Mouse (Mus musculus): ENCODE measurements around the gene Ost4. TPM values are rescaled to one million over a fixed set of nuclear protein-coding genes. Genes with fewer than 3 reads are reported as not detected.
A peak's percentile ranks its signal among the peaks of the same experiment; 100 is the strongest.
"Not testable (repeated sequence)": the region's sequence is repeated elsewhere in the genome, so short reads cannot be mapped to it uniquely, and the experiment has no call there.

Ost4 gene
- polyA plus RNA-seq, 1 experiment from 2014 or later, result 432 TPM

- H3K27ac ChIP-seq, result peak overlapping the region; percentile 97
- peaks cover 14% of the 10 kb centered on the region for H3K36me3 ChIP-seq
- no peaks in the 10 kb centered on the region for H3K9me3 ChIP-seq
- no peak for DNase-seq (ENCODE audit: low spot score)
- peak overlapping the region; percentile 82 for H3K4me3 ChIP-seq
- no peaks in the 10 kb centered on the region for H3K27me3 ChIP-seq (ENCODE audit: insufficient read depth, poor library complexity, severe bottlenecking)
- H3K4me1 ChIP-seq, result peaks cover 14% of the 10 kb centered on the region
- 43% methylated on average over 5 of the region's 5 CpGs for WGBS
These were observed 20.9 kb downstream of the Ost4 start for GRCm38 (mm10) chr5:30886731-30887130.

GRCm38 (mm10) chr5:30886209-30886608 lies 21.4 kb downstream of the Ost4 start:
- H3K27me3 ChIP-seq (ENCODE audit: insufficient read depth, poor library complexity, severe bottlenecking), result no peaks in the 10 kb centered on the region
- H3K36me3 ChIP-seq, result peaks cover 9% of the 10 kb centered on the region
- 42% methylated on average over 4 of the region's 4 CpGs for WGBS
- DNase-seq (ENCODE audit: low spot score), result no peak
- H3K9me3 ChIP-seq, result no peaks in the 10 kb centered on the region
- no peak overlapping the region for H3K27ac ChIP-seq
- 0 out of 2 replicates have a peak overlapping the region, but pooled peaks have one; percentile 82 for H3K4me3 ChIP-seq
- peaks cover 14% of the 10 kb centered on the region for H3K4me1 ChIP-seq

DNA sequence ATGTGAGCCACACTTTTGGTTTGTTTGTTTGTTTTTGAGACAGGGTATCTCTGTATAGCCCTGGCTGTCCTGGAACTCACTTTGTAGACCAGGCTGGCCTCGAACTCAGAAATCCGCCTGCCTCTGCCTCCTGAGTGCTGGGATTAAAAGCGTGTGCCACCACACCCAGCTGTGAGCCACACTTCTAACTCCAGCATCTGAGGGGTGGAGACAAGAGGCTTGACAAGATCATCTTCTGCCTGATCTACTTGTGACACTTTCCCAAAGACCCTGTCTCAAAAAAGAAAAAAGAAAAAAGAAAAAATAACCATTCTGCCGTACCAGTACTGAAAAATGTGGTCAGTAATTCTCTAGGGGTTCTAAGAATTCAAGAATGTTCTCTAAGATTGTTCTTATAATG lies 25.7 kb downstream of the Ost4 start:
- H3K9me3 ChIP-seq; H3K4me1 ChIP-seq; DNase-seq (ENCODE audit: low spot score); H3K27ac ChIP-seq; H3K27me3 ChIP-seq (ENCODE audit: insufficient read depth, poor library complexity, severe bottlenecking); H3K4me3 ChIP-seq: not testable (repeated sequence)
- H3K36me3 ChIP-seq, result peaks cover 14% of the 10 kb centered on the region
- WGBS, result 87% methylated on average over 4 of the region's 4 CpGs

DNA sequence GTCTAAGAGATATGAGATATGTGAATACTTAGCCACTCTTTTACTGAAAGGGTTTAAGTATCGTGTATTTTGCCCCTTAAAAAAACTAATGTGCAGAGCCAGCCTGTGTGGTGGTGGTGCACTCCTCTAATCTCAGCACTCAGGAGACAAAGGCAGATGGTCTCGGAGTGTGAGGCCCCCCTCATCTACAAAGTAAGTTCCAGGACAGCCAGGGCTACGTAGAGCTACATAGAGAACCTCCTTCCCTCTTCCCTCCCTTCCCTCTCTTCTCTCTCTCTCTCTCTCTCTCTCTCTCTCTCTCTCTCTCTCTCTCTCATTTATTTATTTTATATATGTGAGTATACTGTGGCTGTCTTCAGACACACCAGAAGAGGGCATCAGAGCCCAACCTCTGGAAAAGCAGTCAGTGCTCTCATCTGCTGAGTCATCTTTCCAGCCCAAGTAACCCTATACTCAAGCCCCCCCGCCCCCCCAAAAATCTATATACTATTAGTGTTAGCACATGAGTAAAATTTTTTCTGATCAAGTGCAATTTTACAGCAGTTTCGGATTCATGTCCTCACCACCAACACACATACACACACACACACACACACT lies 28.1 kb downstream of the Ost4 start:
- no peaks in the 10 kb centered on the region for H3K27me3 ChIP-seq (ENCODE audit: insufficient read depth, poor library complexity, severe bottlenecking)
- DNase-seq (ENCODE audit: low spot score), result no peak
- H3K4me3 ChIP-seq, result no peak overlapping the region
- 90% methylated on average over 5 of the region's 5 CpGs for WGBS
- H3K27ac ChIP-seq, result no peak overlapping the region
- no peaks in the 10 kb centered on the region for H3K4me1 ChIP-seq
- peaks cover 38% of the 10 kb centered on the region for H3K36me3 ChIP-seq
- H3K9me3 ChIP-seq, result no peaks in the 10 kb centered on the region

GRCm38 (mm10) chr5:30878616-30879015 lies 29.0 kb downstream of the Ost4 start:
- peaks cover 46% of the 10 kb centered on the region for H3K36me3 ChIP-seq
- 54% methylated on average over 6 of the region's 6 CpGs for WGBS
- H3K27ac ChIP-seq, result no peak overlapping the region
- no peaks in the 10 kb centered on the region for H3K27me3 ChIP-seq (ENCODE audit: insufficient read depth, poor library complexity, severe bottlenecking)
- DNase-seq (ENCODE audit: low spot score), result no peak
- no peak overlapping the region for H3K4me3 ChIP-seq
- H3K4me1 ChIP-seq, result no peaks in the 10 kb centered on the region
- H3K9me3 ChIP-seq, result no peaks in the 10 kb centered on the region

DNA sequence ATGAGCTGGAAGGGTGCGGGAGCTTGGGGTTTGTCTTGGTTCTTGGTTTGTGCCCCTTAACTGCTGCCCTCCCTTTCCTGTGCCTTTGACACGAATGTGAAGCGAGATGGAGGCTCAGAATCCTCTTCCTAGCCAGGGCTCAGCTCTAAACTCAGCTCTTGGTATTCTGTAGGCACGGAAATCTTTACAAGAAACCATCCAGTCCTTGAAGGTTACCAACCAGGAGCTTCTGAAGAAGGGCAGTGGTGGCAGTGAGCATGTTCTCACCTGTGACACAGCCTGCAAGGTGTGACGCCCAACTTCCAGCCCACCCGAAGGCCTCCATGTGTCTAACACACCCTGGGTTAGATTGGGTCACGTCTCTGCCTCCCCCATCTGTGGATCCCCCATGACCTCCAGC lies 33.2 kb downstream of the Ost4 start:
- H3K9me3 ChIP-seq, result no peaks in the 10 kb centered on the region
- 88% methylated on average over 7 of the region's 7 CpGs for WGBS

GRCm38 (mm10) chr5:30872574-30872973 lies 35.0 kb downstream of the Ost4 start:
- Histone ChIP-seq H3K4me1 (peaks cover 9% of the 10 kb centered on the region), H3K27me3 (ENCODE audit: insufficient read depth, poor library complexity, severe bottlenecking) (no peaks in the 10 kb centered on the region), H3K9me3 (no peaks in the 10 kb centered on the region), H3K36me3 (peaks cover 69% of the 10 kb centered on the region), H3K4me3 (no peak overlapping the region), H3K27ac (no peak overlapping the region)
- no peak for DNase-seq (ENCODE audit: low spot score)
- WGBS, result 94% methylated on average over 9 of the region's 9 CpGs

More for the DNA sequence above, 33.2 kb downstream of the Ost4 start:
- Histone ChIP-seq H3K27me3 (ENCODE audit: insufficient read depth, poor library complexity, severe bottlenecking) (no peaks in the 10 kb centered on the region), H3K36me3 (peaks cover 75% of the 10 kb centered on the region), H3K4me3 (no peak overlapping the region), H3K27ac (no peak overlapping the region), H3K4me1 (peaks cover 9% of the 10 kb centered on the region)
- no peak for DNase-seq (ENCODE audit: low spot score)

DNA sequence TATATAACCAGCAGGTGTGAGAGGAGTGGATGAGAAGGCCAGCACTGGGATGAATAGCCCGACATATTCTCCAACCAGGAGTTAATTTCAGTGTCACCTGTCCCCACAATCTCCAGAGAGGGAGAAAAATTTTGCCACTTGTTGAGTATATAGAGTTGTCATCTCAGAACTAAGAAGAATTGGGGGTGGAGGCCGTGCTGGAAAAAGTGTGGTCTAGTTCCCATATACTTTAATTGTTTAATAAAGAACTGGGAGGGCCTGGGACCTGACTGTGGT lies 37.5 kb downstream of the Ost4 start:
- DNase-seq (ENCODE audit: low spot score), result no peak
- peaks cover 9% of the 10 kb centered on the region for H3K4me1 ChIP-seq
- H3K27me3 ChIP-seq (ENCODE audit: insufficient read depth, poor library complexity, severe bottlenecking), result peaks cover 2% of the 10 kb centered on the region; the same call in 1 of the 2 replicates
- H3K4me3 ChIP-seq, result peak overlapping the region; percentile 92
- H3K9me3 ChIP-seq, result no peaks in the 10 kb centered on the region
- WGBS, result 24% methylated on average over 2 of the region's 2 CpGs
- peaks cover 45% of the 10 kb centered on the region for H3K36me3 ChIP-seq
- H3K27ac ChIP-seq, result peak overlapping the region; percentile 95

DNA sequence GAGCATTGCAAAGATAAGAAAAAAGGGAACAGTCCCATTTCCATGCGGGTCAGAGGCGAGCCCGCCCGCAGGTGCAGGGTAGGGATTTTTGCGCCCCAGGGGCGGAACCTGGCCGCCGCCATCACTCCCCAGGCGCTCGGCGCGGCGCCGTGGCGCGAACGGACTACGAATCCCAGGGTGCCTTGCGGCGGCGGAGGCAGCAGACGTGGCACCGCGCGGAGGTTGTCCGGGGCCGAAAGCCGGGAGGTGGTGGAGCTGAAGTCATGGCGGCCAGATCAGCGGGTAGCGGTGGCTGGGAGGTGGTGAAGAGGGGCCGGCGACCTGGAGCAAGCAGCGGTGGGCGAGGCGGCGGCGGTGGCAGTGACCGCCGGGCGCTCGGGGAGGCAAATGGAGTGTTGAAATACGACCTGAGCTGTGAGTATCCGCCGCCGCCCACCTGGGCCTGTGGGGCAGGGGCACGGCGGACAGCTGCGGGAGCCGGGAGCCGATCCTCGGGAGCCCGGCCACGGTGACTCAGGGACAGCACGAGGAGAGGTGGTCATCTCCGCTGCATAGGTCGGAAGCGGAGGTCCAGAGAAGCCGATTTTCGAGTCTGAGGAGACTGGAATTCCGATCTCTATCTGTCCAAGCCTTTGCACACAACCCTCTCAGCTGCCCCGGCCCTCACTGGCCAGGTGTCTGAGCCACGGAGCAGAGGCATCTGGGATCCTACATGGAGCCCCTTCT lies 38.0 kb downstream of the Ost4 start:
- H3K27ac ChIP-seq, result peak overlapping the region; percentile 95
- peak; percentile 95 for DNase-seq (ENCODE audit: low spot score)
- WGBS, result under 1% methylated on average over 63 of the region's 63 CpGs
- peaks cover 40% of the 10 kb centered on the region for H3K36me3 ChIP-seq
- H3K9me3 ChIP-seq, result no peaks in the 10 kb centered on the region
- peaks cover 5% of the 10 kb centered on the region; the same call in 1 of the 2 replicates for H3K27me3 ChIP-seq (ENCODE audit: insufficient read depth, poor library complexity, severe bottlenecking)
- peaks cover 12% of the 10 kb centered on the region for H3K4me1 ChIP-seq
- H3K4me3 ChIP-seq, result peak overlapping the region; percentile 92

DNA sequence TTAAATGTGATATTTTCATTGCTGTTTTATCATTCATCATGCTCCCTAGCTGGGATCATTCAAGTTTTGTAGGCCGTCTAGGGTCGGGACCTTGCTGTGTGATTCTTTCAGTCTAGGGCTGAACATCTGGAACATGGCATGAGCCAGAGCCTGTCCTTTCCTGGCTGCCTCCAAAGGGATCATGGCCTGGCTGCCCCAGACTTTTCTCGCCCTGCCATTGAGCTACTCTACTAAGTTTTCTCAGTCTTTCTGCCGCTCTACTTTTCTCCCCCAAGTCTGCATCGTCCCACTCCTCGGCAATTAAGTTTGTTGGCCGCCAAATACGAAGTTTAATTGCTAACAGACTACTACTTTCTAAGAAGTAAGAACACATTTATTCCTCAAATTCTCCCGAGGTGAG lies 38.6 kb downstream of the Ost4 start:
- WGBS, result 23% methylated on average over 9 of the region's 9 CpGs
- no peaks in the 10 kb centered on the region for H3K9me3 ChIP-seq
- H3K4me3 ChIP-seq, result peak overlapping the region; percentile 92
- peaks cover 34% of the 10 kb centered on the region for H3K36me3 ChIP-seq
- H3K27me3 ChIP-seq (ENCODE audit: insufficient read depth, poor library complexity, severe bottlenecking), result peaks cover 5% of the 10 kb centered on the region; the same call in 1 of the 2 replicates
- H3K27ac ChIP-seq, result peak overlapping the region; percentile 95
- H3K4me1 ChIP-seq, result peaks cover 17% of the 10 kb centered on the region
- DNase-seq (ENCODE audit: low spot score), result no peak

DNA sequence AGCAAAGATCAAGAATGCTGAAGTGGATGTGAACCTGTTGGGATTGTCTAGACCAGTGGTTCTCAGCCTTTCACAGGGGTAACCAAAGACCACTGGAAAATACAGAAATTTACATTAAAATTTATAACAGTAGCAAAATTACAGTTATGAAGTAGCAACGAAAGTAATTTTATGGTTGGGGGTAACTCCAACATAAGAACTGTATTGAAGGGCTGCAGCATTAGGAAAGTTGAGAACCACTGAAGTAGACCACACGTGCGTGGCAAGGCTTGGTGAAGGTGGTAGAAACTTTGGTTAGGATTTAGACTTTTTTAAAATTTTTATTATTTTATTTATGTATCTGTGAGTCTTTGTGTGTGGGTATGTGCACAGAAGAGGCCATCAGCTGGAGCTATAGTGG lies 39.9 kb downstream of the Ost4 start, which contains the start of gene Tmem214:
Tmem214 (plus strand) TSS at position 301 of the 400 bp plus-strand sequence.
- H3K27ac ChIP-seq, result peak within 1 kb of the TSS; percentile 95; the same call in 1 of the 2 replicates
- peaks cover 25% of the 10 kb centered on the region for H3K4me1 ChIP-seq
- peaks cover 22% of the 10 kb centered on the region for H3K36me3 ChIP-seq
- H3K9me3 ChIP-seq, result no peaks in the 10 kb centered on the region
- DNase-seq (ENCODE audit: low spot score), result no peak
- H3K4me3 ChIP-seq, result peak within 1 kb of the TSS; percentile 92; the same call in 1 of the 2 replicates
- peaks cover 5% of the 10 kb centered on the region; the same call in 1 of the 2 replicates for H3K27me3 ChIP-seq (ENCODE audit: insufficient read depth, poor library complexity, severe bottlenecking)
- 94% methylated on average over 3 of the region's 3 CpGs for WGBS

- Histone ChIP-seq H3K4me1 (peaks cover 25% of the 10 kb centered on the region), H3K9me3 (no peaks in the 10 kb centered on the region), H3K36me3 (peaks cover 13% of the 10 kb centered on the region), H3K4me3 (no peak overlapping the region), H3K27me3 (ENCODE audit: insufficient read depth, poor library complexity, severe bottlenecking) (peaks cover 5% of the 10 kb centered on the region; the same call in 1 of the 2 replicates), H3K27ac (no peak overlapping the region)
- WGBS, result 90% methylated on average over 3 of the region's 3 CpGs
- DNase-seq (ENCODE audit: low spot score), result no peak
These were observed 40.7 kb downstream of the Ost4 start for GRCm38 (mm10) chr5:30866871-30867270.

DNA sequence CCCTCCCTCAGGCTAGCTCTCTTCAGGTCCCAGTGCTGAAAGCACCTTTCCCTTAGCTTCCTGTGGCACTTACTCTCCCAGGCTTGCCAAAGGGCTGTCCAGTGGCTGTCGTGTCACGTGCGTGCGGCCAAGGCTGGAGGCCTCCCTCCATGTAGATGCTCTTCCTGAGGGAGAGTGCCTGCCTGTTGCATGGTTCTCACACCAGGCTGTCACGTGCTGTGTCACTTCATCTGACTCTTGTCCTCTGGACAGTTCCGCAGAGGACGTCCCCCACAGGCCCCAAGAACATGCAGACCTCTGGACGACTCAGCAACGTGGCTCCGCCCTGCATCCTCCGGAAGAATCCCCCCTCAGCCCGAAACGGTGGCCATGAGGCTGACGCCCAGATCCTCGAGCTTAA lies 43.3 kb downstream of the Ost4 start:
- Histone ChIP-seq H3K4me3 (peak overlapping the region; percentile 18; the same call in 1 of the 2 replicates), H3K27ac (0 out of 2 replicates have a peak overlapping the region, but pooled peaks have one; percentile 32), H3K4me1 (peaks cover 16% of the 10 kb centered on the region), H3K27me3 (ENCODE audit: insufficient read depth, poor library complexity, severe bottlenecking) (peaks cover 5% of the 10 kb centered on the region; the same call in 1 of the 2 replicates), H3K9me3 (no peaks in the 10 kb centered on the region), H3K36me3 (0 out of 2 replicates have a peak, but pooled peaks cover 2% of the 10 kb centered on the region)
- 31% methylated on average over 15 of the region's 15 CpGs for WGBS
- DNase-seq (ENCODE audit: low spot score), result no peak
